Mouse (Mus musculus) C2C12 (cell line): ENCODE results near the gene Prss50. TPM values are rescaled to one million over a fixed set of nuclear protein-coding genes. Genes with fewer than 3 reads are reported as not detected.

Source experiments
- H3K27me3 ChIP-seq: one replicate; pipeline ENCODE4 v1.6.1; 2011; ENCODE audit not compliant: control insufficient read depth, insufficient read depth, insufficient read length
- H3K36me3 ChIP-seq: one replicate; pipeline ENCODE4 v1.6.1; 2011; ENCODE audit not compliant: control insufficient read depth, insufficient read depth
- H3K4me3 ChIP-seq: one replicate; pipeline ENCODE4 v1.5.1; 2011; ENCODE audit warnings: mild to moderate bottlenecking, control low read depth; ENCODE audit not compliant: poor library complexity, insufficient read depth, severe bottlenecking
- H3K79me2 ChIP-seq: one replicate; pipeline ENCODE4 v1.6.1; 2011; ENCODE audit not compliant: control insufficient read depth, insufficient read depth
- H3K79me3 ChIP-seq: one replicate; pipeline ENCODE4 v1.6.1; 2011; ENCODE audit warnings: low read depth, control low read depth
- H3ac ChIP-seq: one replicate; pipeline ENCODE3; 2011; ENCODE audit warnings: low read depth; ENCODE audit not compliant: control insufficient read depth, insufficient read length
- CEBPB ChIP-seq: IDR thresholded peaks from one replicate; pipeline ENCODE4 v1.6.1; 2011; ENCODE audit warnings: low read depth, mild to moderate bottlenecking, control low read depth, moderate library complexity
- CTCF ChIP-seq: IDR thresholded peaks from one replicate; pipeline ENCODE4 v1.5.1; 2011; ENCODE audit not compliant: control insufficient read depth, insufficient read depth, insufficient read length
- FOSL1 ChIP-seq: IDR thresholded peaks from one replicate; pipeline ENCODE4 v1.8.0; 2011; ENCODE audit warnings: mild to moderate bottlenecking, low read length; ENCODE audit not compliant: poor library complexity, insufficient read depth, severe bottlenecking
- MAX ChIP-seq: IDR thresholded peaks from one replicate; pipeline ENCODE4 v1.6.1; 2011; ENCODE audit warnings: mild to moderate bottlenecking, control low read depth
- MYOD1 ChIP-seq: IDR thresholded peaks from one replicate; pipeline ENCODE4 v1.6.1; 2011; ENCODE audit warnings: low read depth; ENCODE audit not compliant: control insufficient read depth, insufficient read length
- MYOG ChIP-seq: IDR thresholded peaks from one replicate; pipeline ENCODE4 v1.6.1; 2011; ENCODE audit not compliant: control insufficient read depth, insufficient read length; ENCODE audit errors: extremely low read depth
- USF1 ChIP-seq: IDR thresholded peaks from one replicate; pipeline ENCODE4 v1.6.1; 2011; ENCODE audit warnings: low read depth, mild to moderate bottlenecking, control low read depth, moderate library complexity
- polyA plus RNA-seq: library from polyadenylated mRNA; unstranded; fragments of >200 nt; fragmentation: generic; extraction: Trizol; gene quantifications from one replicate; pipeline ENCODE4 v1.2.1, GENCODE M21; 2012; ENCODE audit warnings: missing spikeins

Prss50 gene
- polyA plus RNA-seq, 1 experiment = 0.04 TPM

GRCm38 (mm10) chr9:110881953-110882352 lies 24.2 kb downstream of the Prss50 start:
- H3K4me3 ChIP-seq = no peak overlapping the region
- no peaks in the 10 kb centered on the region for H3K36me3 ChIP-seq
- no peaks in the 10 kb centered on the region for H3K27me3 ChIP-seq
- H3ac ChIP-seq = no peak overlapping the region
- H3K79me3 ChIP-seq = no peaks in the 10 kb centered on the region
- TF ChIP-seq MAX (no peak), MYOG (no peak), MYOD1 (no peak), FOSL1 (no peak), CTCF (no peak), CEBPB (no peak), USF1 (no peak)
- no peaks in the 10 kb centered on the region for H3K79me2 ChIP-seq

GRCm38 (mm10) chr9:110887388-110888303 lies 29.9 kb downstream of the Prss50 start:
- Histone ChIP-seq H3K4me3 (no peak overlapping the region), H3K27me3 (no peaks in the 10 kb centered on the region), H3K79me2 (no peaks in the 10 kb centered on the region), H3K79me3 (no peaks in the 10 kb centered on the region), H3K36me3 (no peaks in the 10 kb centered on the region), H3ac (no peak overlapping the region)
- TF ChIP-seq MYOD1 (no peak), CTCF (no peak)

GRCm38 (mm10) chr9:110888935-110889334 lies 31.2 kb downstream of the Prss50 start:
- no peaks in the 10 kb centered on the region for H3K79me2 ChIP-seq
- no peaks in the 10 kb centered on the region for H3K27me3 ChIP-seq
- no peaks in the 10 kb centered on the region for H3K79me3 ChIP-seq
- H3K4me3 ChIP-seq = no peak overlapping the region
- H3ac ChIP-seq = no peak overlapping the region
- no peaks in the 10 kb centered on the region for H3K36me3 ChIP-seq
- no peak for TF ChIP-seq CTCF
- TF ChIP-seq CEBPB = no peak
- no peak for TF ChIP-seq MYOG
- no peak for TF ChIP-seq MAX
- TF ChIP-seq USF1 = no peak
- no peak for TF ChIP-seq MYOD1
- no peak for TF ChIP-seq FOSL1

GRCm38 (mm10) chr9:110890026-110890783 lies 32.4 kb downstream of the Prss50 start:
- H3K36me3 ChIP-seq = no peaks in the 10 kb centered on the region
- no peaks in the 10 kb centered on the region for H3K27me3 ChIP-seq
- no peak overlapping the region for H3K4me3 ChIP-seq
- no peak for TF ChIP-seq CTCF
- TF ChIP-seq MAX = no peak
- no peak for TF ChIP-seq MYOG
- H3K79me2 ChIP-seq = no peaks in the 10 kb centered on the region
- H3ac ChIP-seq = no peak overlapping the region
- H3K79me3 ChIP-seq = no peaks in the 10 kb centered on the region

- H3K27me3 ChIP-seq = no peaks in the 10 kb centered on the region
- TF ChIP-seq MAX (no peak), USF1 (no peak), CEBPB (no peak), CTCF (no peak)
- no peaks in the 10 kb centered on the region for H3K79me2 ChIP-seq
- no peak overlapping the region for H3K4me3 ChIP-seq
- no peak overlapping the region for H3ac ChIP-seq
- H3K36me3 ChIP-seq = no peaks in the 10 kb centered on the region
- no peaks in the 10 kb centered on the region for H3K79me3 ChIP-seq
These were observed 33.5 kb downstream of the Prss50 start for GRCm38 (mm10) chr9:110891077-110891828.
